13 mouse cellular contexts compared by ENCODE assay signal in the genomic region with DNA sequence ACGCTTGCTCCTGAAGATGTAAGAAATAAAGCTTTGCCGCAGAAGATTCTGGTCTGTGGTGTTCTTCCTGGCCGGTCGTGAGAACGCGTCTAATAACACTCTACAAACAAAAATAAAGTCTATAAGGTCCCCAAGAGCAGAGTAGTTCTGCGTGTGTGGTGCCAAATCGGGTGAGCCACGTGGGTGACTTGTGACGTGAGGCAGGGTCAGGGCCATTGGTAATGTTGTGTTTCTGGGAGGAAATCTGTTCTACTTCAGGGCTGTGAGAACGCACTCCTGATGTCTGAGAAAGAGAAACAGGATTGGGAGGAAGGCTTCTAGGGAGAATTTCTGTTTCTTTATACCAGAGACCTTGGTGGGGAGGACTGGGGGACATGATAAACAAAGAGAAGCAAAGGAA. TPM values are rescaled to one million over a fixed set of nuclear protein-coding genes. Genes with fewer than 3 reads are reported as not detected.
A peak's percentile ranks its signal among the peaks of the same experiment; 100 is the strongest.
DNase-seq lines count a peak whose midpoint lies in the region; ATAC-seq and TF ChIP-seq lines count a peak whose summit lies in the region.
"Had no signal": no experiment of that assay in that cellular context is flagged by ENCODE, and none has a peak within 500 bp of the region (broad histone marks: within the 10 kb centered on the region; RNA-seq: fewer than 3 reads in every experiment).

No protein-coding gene starts in this region.

- H3K4me2 ChIP-seq in lung, embryonic 14.5 days, result peak overlapping the region; percentile 29; the same call in 1 of the 2 replicates
- peak overlapping the region; percentile 21; the same call in 1 of the 2 replicates for H3K4me2 ChIP-seq in heart, postnatal 0 days (ENCODE audit: low read depth, low read length)
- H3K4me2 ChIP-seq: liver, embryonic 11.5 days had no signal

- no peak overlapping the region for H3K9ac ChIP-seq in lung, embryonic 14.5 days
- no peak overlapping the region for H3K9ac ChIP-seq in heart, postnatal 0 days (replicated peaks; ENCODE audit: low read depth, low read length)

- no peak for TF ChIP-seq EP300 in heart, postnatal 0 days (IDR thresholded peaks at IDR 0.05; ENCODE audit: low read depth)

- H3K36me3 ChIP-seq in lung, embryonic 14.5 days (ENCODE audit: insufficient read depth), result no peaks in the 10 kb centered on the region
- no peaks in the 10 kb centered on the region for H3K36me3 ChIP-seq in heart, postnatal 0 days (replicated peaks; ENCODE audit: control insufficient read depth, insufficient read depth, low read length)

- WGBS in lung, embryonic 14.5 days, result 45% methylated on average over 10 of the region's 11 CpGs
- 58% methylated on average over 10 of the region's 11 CpGs for WGBS in heart, postnatal 0 days

- ATAC-seq in frontal cortex, adult (ENCODE audit: low TSS enrichment), result peak; percentile 80; the same call in 1 of the 2 replicates
- ATAC-seq in lung, embryonic 14.5 days (ENCODE audit: insufficient read depth), result peak; percentile 50; the same call in 1 of the 2 replicates
- ATAC-seq in heart, postnatal 0 days (ENCODE audit: insufficient read depth, low read depth), result peak; percentile 66
- ATAC-seq: hindbrain, postnatal 0 days had no signal

- H3K9me3 ChIP-seq in lung, embryonic 14.5 days (ENCODE audit: low read depth, low read length), result no peaks in the 10 kb centered on the region
- H3K9me3 ChIP-seq in heart, postnatal 0 days (replicated peaks; ENCODE audit: control insufficient read depth, low read length), result no peaks in the 10 kb centered on the region
- H3K9me3 ChIP-seq: embryonic facial prominence, embryonic 10.5 days had no signal

- H3K4me1 ChIP-seq in lung, embryonic 14.5 days (ENCODE audit: insufficient read depth), result peaks cover 8% of the 10 kb centered on the region
- H3K4me1 ChIP-seq in heart, postnatal 0 days (ENCODE audit: control insufficient read depth, insufficient read depth), result peaks cover 6% of the 10 kb centered on the region

- DNase-seq in frontal cortex, postnatal 14 days (ENCODE audit: low spot score in 2 of 2), result no peak
- DNase-seq in lung, embryonic 14.5 days, result peak; percentile 64
- DNase-seq in lung, postnatal 14 days, result no peak
- no peak for DNase-seq in heart, postnatal 0 days (ENCODE audit: low spot score)
- DNase-seq in testis, postnatal 14 days (ENCODE audit: low spot score), result peak; percentile 52
- no peak for DNase-seq in cerebellum, adult 11 months
- DNase-seq: cerebellum, adult 18-20 months; gastrocnemius, postnatal 25 days; kidney, postnatal 14 days had no signal

- no peak overlapping the region for H3K4me3 ChIP-seq in lung, embryonic 14.5 days (ENCODE audit: low read depth, low read length)
- peak overlapping the region; percentile 9; the same call in 1 of the 2 replicates for H3K4me3 ChIP-seq in heart, postnatal 0 days (ENCODE audit: low read depth, low read length)
- H3K4me3 ChIP-seq: embryonic facial prominence, embryonic 10.5 days had no signal

- peak overlapping the region; percentile 67 for H3K27ac ChIP-seq in lung, embryonic 14.5 days (ENCODE audit: low read depth)
- peak overlapping the region; percentile 65 for H3K27ac ChIP-seq in heart, postnatal 0 days (ENCODE audit: low read depth)
- H3K27ac ChIP-seq: embryonic facial prominence, embryonic 10.5 days; hindbrain, postnatal 0 days had no signal

- TF ChIP-seq CTCF in lung, embryonic 14.5 days (IDR thresholded peaks at IDR 0.05; ENCODE audit: low read depth), result no peak
- TF ChIP-seq CTCF in heart, postnatal 0 days (IDR thresholded peaks at IDR 0.05; ENCODE audit: low read depth), result no peak

- H3K27me3 ChIP-seq in lung, embryonic 14.5 days (ENCODE audit: insufficient read depth, low read length), result no peaks in the 10 kb centered on the region
- H3K27me3 ChIP-seq in heart, postnatal 0 days (ENCODE audit: control insufficient read depth, insufficient read depth, low read length), result no peaks in the 10 kb centered on the region

RNA-seq across cellular contexts. Expression of a gene that starts 42.0 kb away (rescaled TPM):
- 59.4 and 68.4 TPM in 2 replicates for polyA plus RNA-seq in lung, embryonic 14.5 days (2014; fragmentation: Nextera tagmentation; extraction: Ambion mirVana)
- total RNA-seq in heart, postnatal 0 days (2014; rRNA removed; ENCODE audit: low replicate concordance), result 34.7 and 58.7 TPM in 2 replicates
- polyA plus RNA-seq in heart, postnatal 0 days (2015; fragmentation: Nextera tagmentation; extraction: Ambion mirVana), result 22.7 and 22.9 TPM in 2 replicates

Comparison
In these comparisons a context has a peak if more than half of its experiments do, and no peak if none do; other contexts are left out.
1. DNase-seq: peak in lung, embryonic 14.5 days (single experiment) and testis, postnatal 14 days (single experiment); none in frontal cortex, postnatal 14 days (0 of 2), lung, postnatal 14 days (single experiment), heart, postnatal 0 days (single experiment) and cerebellum, adult 11 months (single experiment).
2. Peak in every context shown above with its lines, with median percentiles within 50 percentile points of each other: ATAC-seq.